Mouse (Mus musculus): ENCODE data around the gene Taf5l. TPM values are rescaled to one million over a fixed set of nuclear protein-coding genes. Genes with fewer than 3 reads are reported as not detected.

The Taf5l gene
- polyA plus RNA-seq, 1 experiment from 2014 or later, result 21.5 TPM

DNA sequence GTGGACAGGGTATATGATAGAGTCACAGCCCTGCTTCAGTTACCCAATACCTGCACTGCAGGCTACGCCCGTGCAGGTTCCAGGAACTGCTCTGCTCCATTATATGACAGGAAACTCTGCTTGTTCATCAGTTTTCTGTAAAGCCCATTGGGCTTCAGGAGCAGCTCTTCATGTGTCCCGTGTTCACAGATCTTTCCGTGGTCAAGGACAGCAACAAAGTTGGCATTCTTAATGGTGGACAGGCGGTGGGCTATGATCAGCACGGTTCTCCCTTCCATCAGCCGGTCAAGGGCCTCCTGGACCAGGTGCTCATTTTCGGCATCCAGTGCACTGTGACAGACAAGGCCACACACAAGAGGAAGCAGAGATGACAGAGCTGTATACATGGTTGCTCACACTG, 67.0 kb downstream of the Taf5l start:
- peaks cover 9% of the 10 kb centered on the region for H3K4me1 ChIP-seq
- peaks cover 56% of the 10 kb centered on the region for H3K36me3 ChIP-seq
- no peaks in the 10 kb centered on the region for H3K9me3 ChIP-seq (replicated peaks)
- H3K4me2 ChIP-seq, result no peak overlapping the region
- no peak overlapping the region for H3K9ac ChIP-seq (replicated peaks)
- no peaks in the 10 kb centered on the region for H3K27me3 ChIP-seq (replicated peaks)
- no peak overlapping the region for H3K27ac ChIP-seq (replicated peaks)
- H3K4me3 ChIP-seq (replicated peaks), result no peak overlapping the region
- 94% methylated on average over 8 of the region's 8 CpGs for WGBS
- no peak for ATAC-seq (ENCODE audit: low FRiP score)

GRCm38 (mm10) chr8:123953686-123954085, 67.5 kb downstream of the Taf5l start:
- H3K27me3 ChIP-seq (replicated peaks), result no peaks in the 10 kb centered on the region
- no peak overlapping the region for H3K4me2 ChIP-seq
- H3K9me3 ChIP-seq (replicated peaks), result no peaks in the 10 kb centered on the region
- no peak overlapping the region for H3K27ac ChIP-seq (replicated peaks)
- peaks cover 52% of the 10 kb centered on the region for H3K36me3 ChIP-seq
- no peak overlapping the region for H3K9ac ChIP-seq (replicated peaks)
- WGBS, result 89% methylated on average over 8 of the region's 8 CpGs
- H3K4me3 ChIP-seq (replicated peaks), result no peak overlapping the region
- H3K4me1 ChIP-seq, result peaks cover 9% of the 10 kb centered on the region
- ATAC-seq (ENCODE audit: low FRiP score), result no peak

DNA sequence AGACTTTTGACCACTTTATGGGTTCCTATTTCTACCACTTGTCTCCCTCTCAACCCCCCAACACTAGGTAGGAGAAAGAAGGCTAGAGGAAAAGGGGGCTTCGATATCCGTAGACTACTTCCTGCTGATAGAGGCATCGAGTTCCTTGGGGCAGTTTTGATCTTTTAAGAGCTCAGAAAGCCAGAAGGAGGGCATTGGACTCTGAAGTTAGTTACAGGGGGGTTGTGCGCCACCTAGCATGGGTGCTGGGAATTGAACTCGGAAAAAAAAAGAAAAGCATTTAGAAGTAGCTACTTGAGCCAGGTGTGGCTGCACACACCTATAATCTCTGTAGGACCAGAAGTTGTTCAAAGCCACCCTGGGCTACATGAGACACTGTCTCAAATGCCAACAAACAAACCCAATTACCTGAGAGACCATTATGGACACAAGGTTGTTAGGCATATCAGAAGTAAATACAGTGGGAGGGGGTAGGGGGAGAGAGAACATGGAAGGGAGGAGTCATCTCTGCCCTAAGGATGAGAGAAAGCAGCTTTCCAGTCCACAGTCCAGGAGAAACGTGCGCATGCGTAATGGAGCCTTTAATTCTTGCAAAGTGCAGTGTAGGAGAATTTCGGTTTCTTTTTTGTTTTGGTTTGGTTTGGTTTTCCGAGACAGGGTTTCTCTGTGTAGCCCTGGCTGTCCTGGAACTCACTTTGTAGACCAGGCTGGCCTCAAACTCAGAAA, 71.0 kb downstream of the Taf5l start:
- Histone ChIP-seq H3K9me3 (replicated peaks) (no peaks in the 10 kb centered on the region), H3K9ac (replicated peaks) (peak overlapping the region; percentile 92), H3K4me1 (peaks cover 16% of the 10 kb centered on the region), H3K36me3 (peaks cover 35% of the 10 kb centered on the region), H3K27me3 (replicated peaks) (no peaks in the 10 kb centered on the region), H3K27ac (replicated peaks) (peak overlapping the region; percentile 89; the same call in 1 of the 2 replicates), H3K4me2 (peak overlapping the region; percentile 94), H3K4me3 (replicated peaks) (peak overlapping the region; percentile 87)
- WGBS, result 38% methylated on average over 10 of the region's 10 CpGs
- 0 out of 2 replicates have a peak, but pooled peaks have one; percentile 9 for ATAC-seq (ENCODE audit: low FRiP score)

GRCm38 (mm10) chr8:123949686-123949986, 71.6 kb downstream of the Taf5l start:
- H3K4me3 ChIP-seq (replicated peaks), result peak overlapping the region; percentile 87
- WGBS, result 3% methylated on average over 10 of the region's 10 CpGs
- no peaks in the 10 kb centered on the region for H3K27me3 ChIP-seq (replicated peaks)
- peaks cover 16% of the 10 kb centered on the region for H3K4me1 ChIP-seq
- peak; percentile 71 for ATAC-seq (ENCODE audit: low FRiP score)
- H3K4me2 ChIP-seq, result peak overlapping the region; percentile 94
- no peaks in the 10 kb centered on the region for H3K9me3 ChIP-seq (replicated peaks)
- H3K9ac ChIP-seq (replicated peaks), result peak overlapping the region; percentile 92
- peaks cover 35% of the 10 kb centered on the region for H3K36me3 ChIP-seq
- peak overlapping the region; percentile 89 for H3K27ac ChIP-seq (replicated peaks)

DNA sequence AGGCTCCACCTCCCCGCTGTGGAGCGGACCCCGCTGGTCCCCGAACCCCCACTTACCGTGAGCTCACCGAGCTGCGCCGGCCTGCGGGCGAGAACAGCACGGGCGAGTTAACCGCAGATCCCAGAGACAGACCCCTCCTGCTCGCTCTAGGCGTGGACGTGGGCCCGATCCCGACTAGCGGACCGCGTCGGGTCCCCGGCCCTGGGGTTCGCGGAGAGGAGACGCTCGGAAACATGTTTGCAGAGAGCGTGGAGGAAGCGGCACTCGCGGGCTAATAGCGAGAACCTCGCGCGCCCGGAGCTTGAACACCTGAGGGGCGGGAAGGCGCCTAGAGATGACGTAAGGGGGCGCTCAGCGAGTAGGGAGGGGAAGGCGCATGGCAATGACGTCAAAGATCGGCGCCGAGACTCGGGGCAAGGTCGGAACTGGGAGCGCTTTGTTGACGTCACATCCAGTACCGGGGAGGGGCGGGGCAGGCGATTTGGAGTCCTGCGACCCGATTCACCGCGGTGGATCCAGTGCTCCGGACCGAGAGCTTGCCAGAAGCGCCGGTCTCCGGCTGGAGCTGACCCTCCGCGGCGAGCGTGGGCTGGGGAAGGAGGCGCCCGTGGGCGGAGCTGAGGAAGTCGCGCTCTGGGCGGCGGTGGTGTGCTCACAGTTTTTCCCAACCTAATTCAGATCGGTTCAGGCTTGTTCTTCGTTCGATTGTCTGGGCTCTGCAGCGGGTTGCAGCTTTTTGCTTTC, 72.1 kb downstream of the Taf5l start, which contains the start of gene Nup133:
TSS of gene Nup133 (minus strand) at position 324 of the 744 bp plus-strand sequence.
- peak within 1 kb of the TSS; percentile 92 for H3K9ac ChIP-seq (replicated peaks)
- peak; percentile 91 for ATAC-seq (ENCODE audit: low FRiP score)
- under 1% methylated on average over 77 of the region's 77 CpGs for WGBS
- H3K27me3 ChIP-seq (replicated peaks), result no peaks in the 10 kb centered on the region
- peak within 1 kb of the TSS; percentile 87 for H3K4me3 ChIP-seq (replicated peaks)
- H3K27ac ChIP-seq (replicated peaks), result peak within 1 kb of the TSS; percentile 89
- no peaks in the 10 kb centered on the region for H3K9me3 ChIP-seq (replicated peaks)
- H3K4me1 ChIP-seq, result peaks cover 16% of the 10 kb centered on the region
- peaks cover 33% of the 10 kb centered on the region for H3K36me3 ChIP-seq
- peak within 1 kb of the TSS; percentile 94 for H3K4me2 ChIP-seq

MicroRNAs within 50 kb of the gene (microRNA counts, 519-probe panel; counts per million panel counts)
- microRNA mmu-miR-1967, result 1,825 counts per million, percentile 33 among the panel's probes with 10 or more counts

Small RNA genes within 50 kb of the gene (microRNA-seq; reads per million reads assigned to microRNA genes)
- not detected for gene Mir1967

Other genes starting within 250 kb of the Taf5l start
- gene Rab4a, start 215.4 kb downstream of the Taf5l start, polyA plus RNA-seq (2015; fragmentation: Nextera tagmentation; extraction: Ambion mirVana), result 78.2 and 87.0 TPM in 2 replicates
- gene Ccsap, start 161.2 kb downstream of the Taf5l start, polyA plus RNA-seq (2015; fragmentation: Nextera tagmentation; extraction: Ambion mirVana), result 4.2 and 4.8 TPM in 2 replicates
- 92.7 and 174 TPM in 2 replicates for gene Acta1, start 126.6 kb downstream of the Taf5l start, polyA plus RNA-seq (2015; fragmentation: Nextera tagmentation; extraction: Ambion mirVana)
- 16.8 and 24.1 TPM in 2 replicates for gene Nup133, start 72.1 kb downstream of the Taf5l start, polyA plus RNA-seq (2015; fragmentation: Nextera tagmentation; extraction: Ambion mirVana)
- 14.0 and 16.4 TPM in 2 replicates for gene Abcb10, start 38.3 kb downstream of the Taf5l start, polyA plus RNA-seq (2015; fragmentation: Nextera tagmentation; extraction: Ambion mirVana)
- 3.1 and 4.6 TPM in 2 replicates for gene Urb2, start 111 bp upstream of the Taf5l start, polyA plus RNA-seq (2015; fragmentation: Nextera tagmentation; extraction: Ambion mirVana)
- 59.7 and 62.7 TPM in 2 replicates for gene Galnt2, start 210.0 kb upstream of the Taf5l start, polyA plus RNA-seq (2015; fragmentation: Nextera tagmentation; extraction: Ambion mirVana)

Measured in neural tube, embryonic 15.5 days (tissue).